Mouse (Mus musculus) embryo, embryonic 11.5 days (tissue): Measurements from ENCODE around the gene C130050O18Rik.

Experiments
- DNase-seq: peaks from one replicate; pipeline ENCODE4 v3.0.0-alpha.2; 2012; ENCODE audit warnings: low read depth, low spot score

C130050O18Rik gene

GRCm38 (mm10) chr5:139404801-139405401 is at the start of gene C130050O18Rik:
Gene C130050O18Rik, plus strand, starts transcription at chr5:139405280.
- DNase-seq: no peak

DNA sequence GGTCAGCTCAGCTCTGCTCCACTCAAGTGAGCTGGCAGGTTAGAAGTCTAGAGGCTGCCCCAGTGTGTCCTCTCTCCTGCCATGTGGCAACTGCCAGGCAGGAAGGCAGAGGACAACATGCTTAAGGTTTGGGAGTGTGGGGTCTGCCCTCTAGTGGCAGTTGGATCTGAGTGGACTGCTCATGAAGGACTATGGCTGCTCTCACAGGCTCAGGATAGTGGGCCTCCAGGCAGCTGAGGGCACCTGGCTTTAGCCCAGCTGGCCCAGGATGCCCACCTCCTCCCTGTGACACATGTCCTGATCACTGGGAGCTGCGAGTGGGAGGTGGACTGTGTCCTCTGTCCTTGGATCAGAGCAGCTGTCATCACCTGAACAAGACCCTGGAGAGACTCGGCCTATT is 46.4 kb upstream of the C130050O18Rik start:
- DNase-seq: no peak

- DNase-seq: no peak
Measured at GRCm38 (mm10) chr5:139359244-139359643, 45.8 kb upstream of the C130050O18Rik start.

DNA sequence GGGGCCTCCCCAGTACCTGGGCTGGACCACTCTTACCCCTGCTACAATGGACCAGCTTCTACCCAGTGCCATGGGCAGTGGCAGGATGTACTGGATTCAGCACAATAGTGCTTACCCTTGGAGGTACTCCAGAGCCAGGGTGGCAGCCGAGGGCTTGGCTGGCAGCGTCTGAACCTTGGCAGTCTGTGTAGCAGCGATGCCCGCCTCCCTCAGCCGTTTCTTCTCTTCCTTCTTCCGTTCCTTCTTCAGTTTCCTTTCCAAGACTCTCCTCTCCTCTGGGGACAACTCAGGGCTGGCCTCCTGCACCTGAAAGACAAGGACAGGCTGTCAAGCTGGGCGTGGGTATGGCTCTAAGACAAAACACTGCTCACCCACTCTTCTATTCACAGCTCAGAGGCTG is 41.2 kb upstream of the C130050O18Rik start:
- no peak for DNase-seq

DNA sequence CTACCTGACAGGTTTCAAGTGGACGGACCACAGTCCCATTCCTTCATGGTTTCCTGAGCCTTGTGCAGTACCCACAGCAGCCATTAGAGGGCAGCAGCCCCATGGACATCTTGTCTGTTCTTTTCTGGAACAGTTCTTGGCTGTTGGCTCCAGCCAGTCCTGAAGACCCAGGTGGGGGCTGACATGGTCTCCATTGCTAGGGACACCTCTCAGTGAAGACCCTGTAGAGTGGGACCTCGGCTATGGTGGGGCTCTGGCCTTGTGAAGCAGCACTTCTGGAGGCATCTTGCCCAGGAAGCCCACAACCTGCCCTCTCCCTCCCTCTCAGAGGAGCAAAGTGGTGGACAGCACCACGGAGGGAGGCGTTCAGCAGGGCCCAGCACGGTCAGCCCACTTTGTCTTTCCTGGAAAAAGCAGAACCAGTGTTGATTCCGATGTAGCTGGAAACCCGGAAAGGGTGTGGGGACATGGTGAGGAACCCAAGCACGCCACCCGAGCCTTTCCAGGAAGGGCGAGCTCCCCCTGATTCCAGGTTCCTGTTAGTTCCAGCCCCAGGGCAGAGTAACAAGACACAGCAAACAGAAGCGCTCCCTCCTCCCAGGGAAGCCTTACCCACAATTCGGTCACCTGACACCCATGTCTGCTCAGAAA is 40.7 kb upstream of the C130050O18Rik start:
- peak; percentile 73 for DNase-seq

- DNase-seq: no peak
Measured at GRCm38 (mm10) chr5:139364911-139365571, 40.0 kb upstream of the C130050O18Rik start.

- no peak for DNase-seq
Measured at GRCm38 (mm10) chr5:139365827-139366226, 39.3 kb upstream of the C130050O18Rik start.

DNA sequence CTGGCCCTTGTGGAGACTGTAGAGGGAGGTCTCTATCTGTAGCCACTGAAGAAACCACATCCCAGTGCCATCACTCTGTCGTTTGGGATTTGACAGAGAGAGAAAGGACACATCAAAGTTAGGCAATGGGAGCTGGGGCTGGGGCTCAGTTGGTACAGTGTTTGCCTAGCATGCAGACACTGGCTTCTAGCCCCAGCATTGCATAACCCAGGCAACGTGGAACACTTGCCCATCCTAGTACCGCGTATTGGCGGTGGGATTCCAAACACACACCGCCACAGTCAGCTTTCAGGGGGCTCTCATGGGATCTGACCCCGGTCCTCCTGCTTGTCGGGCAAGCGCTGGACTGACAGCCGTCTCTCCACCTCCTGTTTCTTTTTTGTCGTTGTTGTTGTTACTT is 38.6 kb upstream of the C130050O18Rik start:
- no peak for DNase-seq

DNA sequence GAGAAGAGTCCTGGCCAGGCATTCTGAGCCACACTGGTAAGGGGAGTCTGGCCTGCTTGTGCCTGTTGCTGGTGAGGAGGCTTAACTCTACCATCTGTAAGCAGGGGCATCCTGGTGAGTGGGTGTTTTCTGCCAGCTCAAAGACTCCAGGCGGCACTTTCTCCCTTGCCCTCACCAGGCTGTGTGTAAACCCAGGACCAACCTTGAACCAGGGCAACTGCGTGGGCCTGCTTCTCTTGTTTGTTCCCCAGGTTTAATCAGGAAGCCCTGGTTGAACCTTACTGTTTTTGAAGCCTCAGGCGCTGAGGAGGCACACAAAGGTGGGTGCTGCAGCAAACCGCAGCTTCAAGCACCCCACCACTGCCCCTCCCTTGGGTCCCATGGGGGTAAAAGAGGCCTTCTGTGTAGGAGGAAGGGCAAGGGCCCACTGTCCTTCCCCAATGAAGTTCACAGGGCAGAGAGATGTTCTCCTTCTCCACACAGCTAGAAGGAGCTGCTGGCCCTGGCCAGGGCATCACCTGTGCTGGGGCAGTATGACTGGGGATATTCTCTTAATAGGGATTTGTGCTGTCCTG is 37.1 kb upstream of the C130050O18Rik start:
- no peak for DNase-seq

DNA sequence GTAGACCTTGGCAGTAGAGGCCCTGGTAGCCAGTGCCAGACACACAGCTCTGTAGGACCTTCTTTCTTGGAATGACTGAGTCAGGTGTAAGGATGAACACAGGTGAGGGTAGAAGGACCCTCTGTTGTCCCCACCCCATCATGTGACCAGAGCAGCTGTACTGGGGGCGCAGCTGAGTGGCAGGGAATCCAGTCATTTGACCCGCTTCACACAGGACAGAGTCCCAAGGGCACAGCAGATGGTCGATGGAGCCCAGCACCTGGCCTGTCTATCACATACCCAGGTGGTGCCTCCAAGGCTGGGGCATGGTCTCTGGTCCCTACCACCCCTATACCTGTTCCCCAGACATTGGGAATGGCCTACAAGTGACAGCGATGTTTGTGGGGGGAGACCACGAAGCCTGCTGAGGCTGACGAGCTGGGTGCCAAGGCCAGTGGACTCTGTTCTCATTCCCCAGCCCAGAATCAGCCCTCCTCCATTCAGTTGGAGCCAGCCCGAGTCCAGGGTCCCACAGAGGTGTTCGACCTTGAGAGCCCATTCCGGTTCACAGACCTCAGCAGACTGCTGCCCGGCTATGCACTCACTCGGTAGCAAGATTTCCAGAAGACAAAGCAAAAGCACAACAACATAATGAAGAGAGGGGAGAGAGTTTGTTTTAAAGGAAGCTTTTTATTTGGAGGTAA is 36.3 kb upstream of the C130050O18Rik start:
- DNase-seq: no peak

DNA sequence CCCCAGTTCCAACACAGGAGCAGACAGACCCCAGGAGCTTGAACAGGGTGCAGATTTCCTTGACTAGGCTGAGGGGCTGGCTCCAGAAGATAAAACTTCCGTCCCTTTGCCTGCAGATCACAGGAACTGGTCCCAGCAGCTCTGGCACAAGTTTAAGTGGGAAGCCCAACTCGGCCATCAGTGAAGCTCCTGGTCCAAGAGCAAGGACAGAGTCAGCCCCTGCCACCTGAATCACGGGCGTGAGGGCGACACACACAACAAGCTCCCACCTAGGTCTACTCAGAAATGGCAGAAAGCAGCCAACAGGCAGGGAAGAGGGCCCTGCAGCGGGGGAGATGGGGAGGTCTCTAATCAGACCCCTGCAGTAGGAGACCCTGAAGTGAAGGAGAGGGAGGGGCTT is 34.7 kb upstream of the C130050O18Rik start:
- no peak for DNase-seq

GRCm38 (mm10) chr5:139371118-139371517 is 34.0 kb upstream of the C130050O18Rik start:
- no peak for DNase-seq

- DNase-seq: peak; percentile 90
Measured at GRCm38 (mm10) chr5:139371631-139372401, 33.3 kb upstream of the C130050O18Rik start.

DNA sequence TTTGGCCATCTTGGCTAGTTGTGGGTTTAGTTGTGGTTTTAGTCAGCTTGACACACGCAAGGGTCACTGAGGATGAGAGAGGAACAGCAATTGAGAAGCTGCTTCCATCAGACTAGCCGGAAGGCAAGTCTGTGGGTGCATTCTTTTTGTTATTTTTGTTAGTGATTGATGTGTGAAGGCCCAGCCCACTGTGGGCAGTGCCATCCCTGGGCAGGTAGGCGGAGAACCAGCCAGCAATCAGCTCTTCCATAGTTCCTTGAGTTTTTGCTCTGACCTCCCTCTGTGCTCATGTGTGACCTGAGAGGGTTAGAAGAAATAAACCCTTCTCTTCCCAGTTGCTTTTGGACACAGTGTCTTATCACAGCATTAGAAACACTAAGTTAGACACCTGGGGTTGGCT is 32.0 kb upstream of the C130050O18Rik start:
- DNase-seq: no peak

GRCm38 (mm10) chr5:139373889-139374444 is 31.1 kb upstream of the C130050O18Rik start:
- DNase-seq: no peak

- DNase-seq: no peak
Measured at GRCm38 (mm10) chr5:139374841-139375240, 30.2 kb upstream of the C130050O18Rik start.

GRCm38 (mm10) chr5:139377468-139378270 is 27.4 kb upstream of the C130050O18Rik start, which contains the start of gene Gpr146:
Gene Gpr146, plus strand, starts transcription at chr5:139377697.
- DNase-seq: no peak

DNA sequence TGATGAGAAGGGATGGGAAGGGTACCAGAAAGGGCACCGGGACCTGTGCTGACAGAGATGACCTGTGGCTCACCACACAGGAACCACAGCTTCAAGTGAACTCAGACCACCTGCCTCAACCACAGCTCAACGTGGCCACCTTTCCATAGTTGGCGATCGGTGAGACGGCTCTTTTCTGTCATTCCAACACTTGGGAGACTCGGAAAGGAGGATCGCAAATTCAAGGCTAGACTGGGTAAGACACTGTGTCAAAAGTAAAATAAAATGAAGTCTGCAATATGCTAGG is 26.9 kb upstream of the C130050O18Rik start:
- DNase-seq: no peak

GRCm38 (mm10) chr5:139378986-139379629 is 26.0 kb upstream of the C130050O18Rik start:
- DNase-seq: no peak
